Mouse (Mus musculus): ENCODE data around the gene Smok2a. TPM values are rescaled to one million over a fixed set of nuclear protein-coding genes. Genes with fewer than 3 reads are reported as not detected.
"Not testable (repeated sequence)": the region's sequence is repeated elsewhere in the genome, so short reads cannot be mapped to it uniquely, and the experiment has no call there.

Gene Smok2a
- polyA plus RNA-seq, 2 experiments = not detected

- not testable (repeated sequence) for H3K27me3 ChIP-seq (ENCODE audit: control insufficient read depth, insufficient read depth, low read length); ATAC-seq (ENCODE audit: insufficient read depth); H3K9ac ChIP-seq (replicated peaks); H3K4me3 ChIP-seq (ENCODE audit: insufficient read depth in 1 of 2, low read depth in 2 of 2, low read length in 2 of 2); H3K9me3 ChIP-seq (ENCODE audit: control insufficient read depth, low read length); H3K4me2 ChIP-seq (ENCODE audit: low read depth); DNase-seq (ENCODE audit: low read depth in 3 of 3, low spot score in 3 of 3); H3K27ac ChIP-seq; H3K4me1 ChIP-seq (replicated peaks; ENCODE audit: control insufficient read depth in 2 of 2, insufficient read depth in 2 of 2, low read length in 1 of 2); H3K36me3 ChIP-seq (replicated peaks; ENCODE audit: control insufficient read depth, insufficient read depth, low read depth)
- 80% methylated on average over 4 of the region's 5 CpGs for WGBS (ENCODE audit: insufficient replicate concordance)
These were observed 36.5 kb upstream of the Smok2a start for GRCm38 (mm10) chr17:13184514-13184913.

GRCm38 (mm10) chr17:13186541-13186940 is 34.4 kb upstream of the Smok2a start:
- H3K9ac ChIP-seq (replicated peaks); DNase-seq (ENCODE audit: low read depth in 3 of 3, low spot score in 3 of 3); ATAC-seq (ENCODE audit: insufficient read depth); H3K27ac ChIP-seq; H3K27me3 ChIP-seq (ENCODE audit: control insufficient read depth, insufficient read depth, low read length); H3K4me1 ChIP-seq (replicated peaks; ENCODE audit: control insufficient read depth in 2 of 2, insufficient read depth in 2 of 2, low read length in 1 of 2); H3K4me3 ChIP-seq (ENCODE audit: insufficient read depth in 1 of 2, low read depth in 2 of 2, low read length in 2 of 2); H3K4me2 ChIP-seq (ENCODE audit: low read depth); H3K9me3 ChIP-seq (ENCODE audit: control insufficient read depth, low read length); H3K36me3 ChIP-seq (replicated peaks; ENCODE audit: control insufficient read depth, insufficient read depth, low read depth): not testable (repeated sequence)
- WGBS (ENCODE audit: insufficient replicate concordance) = 61% methylated on average over 6 of the region's 6 CpGs

GRCm38 (mm10) chr17:13187621-13188020 is 33.4 kb upstream of the Smok2a start:
- WGBS (ENCODE audit: insufficient replicate concordance) = 35% methylated on average over 5 of the region's 6 CpGs
- H3K4me1 ChIP-seq (replicated peaks; ENCODE audit: control insufficient read depth in 2 of 2, insufficient read depth in 2 of 2, low read length in 1 of 2); H3K4me3 ChIP-seq (ENCODE audit: insufficient read depth in 1 of 2, low read depth in 2 of 2, low read length in 2 of 2); H3K36me3 ChIP-seq (replicated peaks; ENCODE audit: control insufficient read depth, insufficient read depth, low read depth); H3K27me3 ChIP-seq (ENCODE audit: control insufficient read depth, insufficient read depth, low read length); H3K9me3 ChIP-seq (ENCODE audit: control insufficient read depth, low read length); H3K4me2 ChIP-seq (ENCODE audit: low read depth); ATAC-seq (ENCODE audit: insufficient read depth); H3K27ac ChIP-seq; H3K9ac ChIP-seq (replicated peaks); DNase-seq (ENCODE audit: low read depth in 3 of 3, low spot score in 3 of 3): not testable (repeated sequence)

- not testable (repeated sequence) for H3K27ac ChIP-seq; H3K9ac ChIP-seq (replicated peaks); H3K4me1 ChIP-seq (replicated peaks; ENCODE audit: control insufficient read depth in 2 of 2, insufficient read depth in 2 of 2, low read length in 1 of 2); H3K4me3 ChIP-seq (ENCODE audit: insufficient read depth in 1 of 2, low read depth in 2 of 2, low read length in 2 of 2); ATAC-seq (ENCODE audit: insufficient read depth); H3K4me2 ChIP-seq (ENCODE audit: low read depth); DNase-seq (ENCODE audit: low read depth in 3 of 3, low spot score in 3 of 3); H3K27me3 ChIP-seq (ENCODE audit: control insufficient read depth, insufficient read depth, low read length); H3K36me3 ChIP-seq (replicated peaks; ENCODE audit: control insufficient read depth, insufficient read depth, low read depth); H3K9me3 ChIP-seq (ENCODE audit: control insufficient read depth, low read length)
- WGBS (ENCODE audit: insufficient replicate concordance) = 58% methylated on average over 2 of the region's 2 CpGs
These were observed 32.1 kb upstream of the Smok2a start for GRCm38 (mm10) chr17:13188846-13189245.

GRCm38 (mm10) chr17:13190836-13191583 is 30.0 kb upstream of the Smok2a start:
- DNase-seq (ENCODE audit: low read depth in 3 of 3, low spot score in 3 of 3); ATAC-seq (ENCODE audit: insufficient read depth); H3K27me3 ChIP-seq (ENCODE audit: control insufficient read depth, insufficient read depth, low read length); H3K9ac ChIP-seq (replicated peaks); H3K4me2 ChIP-seq (ENCODE audit: low read depth); H3K4me1 ChIP-seq (replicated peaks; ENCODE audit: control insufficient read depth in 2 of 2, insufficient read depth in 2 of 2, low read length in 1 of 2); H3K36me3 ChIP-seq (replicated peaks; ENCODE audit: control insufficient read depth, insufficient read depth, low read depth); H3K4me3 ChIP-seq (ENCODE audit: insufficient read depth in 1 of 2, low read depth in 2 of 2, low read length in 2 of 2); H3K9me3 ChIP-seq (ENCODE audit: control insufficient read depth, low read length); H3K27ac ChIP-seq: not testable (repeated sequence)
- WGBS (ENCODE audit: insufficient replicate concordance) = 62% methylated on average over 10 of the region's 10 CpGs

GRCm38 (mm10) chr17:13196486-13196885 is 24.5 kb upstream of the Smok2a start:
- DNase-seq (ENCODE audit: low read depth in 3 of 3, low spot score in 3 of 3); H3K36me3 ChIP-seq (replicated peaks; ENCODE audit: control insufficient read depth, insufficient read depth, low read depth); H3K9ac ChIP-seq (replicated peaks); H3K27me3 ChIP-seq (ENCODE audit: control insufficient read depth, insufficient read depth, low read length); H3K4me3 ChIP-seq (ENCODE audit: insufficient read depth in 1 of 2, low read depth in 2 of 2, low read length in 2 of 2); ATAC-seq (ENCODE audit: insufficient read depth); H3K4me2 ChIP-seq (ENCODE audit: low read depth); H3K4me1 ChIP-seq (replicated peaks; ENCODE audit: control insufficient read depth in 2 of 2, insufficient read depth in 2 of 2, low read length in 1 of 2); H3K27ac ChIP-seq: not testable (repeated sequence)
- WGBS (ENCODE audit: insufficient replicate concordance) = 53% methylated on average over 4 of the region's 4 CpGs
- H3K9me3 ChIP-seq (ENCODE audit: control insufficient read depth, low read length) = peaks cover 16% of the 10 kb centered on the region

GRCm38 (mm10) chr17:13198812-13199211 is 22.2 kb upstream of the Smok2a start:
- H3K27me3 ChIP-seq (ENCODE audit: control insufficient read depth, insufficient read depth, low read length); H3K4me1 ChIP-seq (replicated peaks; ENCODE audit: control insufficient read depth in 2 of 2, insufficient read depth in 2 of 2, low read length in 1 of 2); H3K4me3 ChIP-seq (ENCODE audit: insufficient read depth in 1 of 2, low read depth in 2 of 2, low read length in 2 of 2); H3K9ac ChIP-seq (replicated peaks); H3K27ac ChIP-seq; DNase-seq (ENCODE audit: low read depth in 3 of 3, low spot score in 3 of 3); H3K36me3 ChIP-seq (replicated peaks; ENCODE audit: control insufficient read depth, insufficient read depth, low read depth); H3K4me2 ChIP-seq (ENCODE audit: low read depth); ATAC-seq (ENCODE audit: insufficient read depth): not testable (repeated sequence)
- peaks cover 16% of the 10 kb centered on the region for H3K9me3 ChIP-seq (ENCODE audit: control insufficient read depth, low read length)
- WGBS (ENCODE audit: insufficient replicate concordance) = 66% methylated on average over 2 of the region's 2 CpGs

- H3K27me3 ChIP-seq (ENCODE audit: control insufficient read depth, insufficient read depth, low read length); DNase-seq (ENCODE audit: low read depth in 3 of 3, low spot score in 3 of 3); ATAC-seq (ENCODE audit: insufficient read depth); H3K4me1 ChIP-seq (replicated peaks; ENCODE audit: control insufficient read depth in 2 of 2, insufficient read depth in 2 of 2, low read length in 1 of 2); H3K9ac ChIP-seq (replicated peaks); H3K36me3 ChIP-seq (replicated peaks; ENCODE audit: control insufficient read depth, insufficient read depth, low read depth); H3K4me2 ChIP-seq (ENCODE audit: low read depth); H3K27ac ChIP-seq; H3K4me3 ChIP-seq (ENCODE audit: insufficient read depth in 1 of 2, low read depth in 2 of 2, low read length in 2 of 2): not testable (repeated sequence)
- H3K9me3 ChIP-seq (ENCODE audit: control insufficient read depth, low read length) = peaks cover 16% of the 10 kb centered on the region
- 60% methylated on average over 8 of the region's 9 CpGs for WGBS (ENCODE audit: insufficient replicate concordance)
These were observed 21.0 kb upstream of the Smok2a start for GRCm38 (mm10) chr17:13199880-13200409.

Data from liver, embryonic 14.5 days (tissue).